Mouse (Mus musculus) adrenal gland (tissue): ENCODE measurements around the gene Eddm3b.
"Not testable (repeated sequence)": the region's sequence is repeated elsewhere in the genome, so short reads cannot be mapped to it uniquely, and the experiment has no call there.

Source experiments
- intact Hi-C: fragments of 180-260 bp; cut with DNase I; formaldehyde crosslinking; loops from one replicate; pipeline ENCODE4 v1.15.1; 2025

The Eddm3b gene

DNA sequence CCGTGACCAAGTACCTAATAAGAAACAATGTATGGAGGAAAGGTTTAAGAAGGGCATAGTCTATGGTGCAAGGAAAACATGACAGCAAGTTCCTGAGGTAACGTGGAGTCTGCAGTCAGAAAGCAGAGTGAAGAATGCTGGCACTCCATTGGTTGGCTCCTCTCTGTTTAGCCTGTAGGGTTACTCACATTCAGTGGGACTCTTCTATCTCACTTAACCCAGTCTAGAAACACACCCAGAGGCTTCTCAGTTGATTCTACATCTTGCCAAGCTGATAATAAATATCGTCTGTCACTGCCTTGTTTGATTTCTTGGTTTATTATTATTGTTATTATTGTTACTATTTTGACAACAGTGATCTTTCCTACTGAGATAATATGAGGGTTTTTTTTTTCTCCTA is 28.3 kb downstream of the Eddm3b start:
- intact Hi-C loops, result no loop called here

DNA sequence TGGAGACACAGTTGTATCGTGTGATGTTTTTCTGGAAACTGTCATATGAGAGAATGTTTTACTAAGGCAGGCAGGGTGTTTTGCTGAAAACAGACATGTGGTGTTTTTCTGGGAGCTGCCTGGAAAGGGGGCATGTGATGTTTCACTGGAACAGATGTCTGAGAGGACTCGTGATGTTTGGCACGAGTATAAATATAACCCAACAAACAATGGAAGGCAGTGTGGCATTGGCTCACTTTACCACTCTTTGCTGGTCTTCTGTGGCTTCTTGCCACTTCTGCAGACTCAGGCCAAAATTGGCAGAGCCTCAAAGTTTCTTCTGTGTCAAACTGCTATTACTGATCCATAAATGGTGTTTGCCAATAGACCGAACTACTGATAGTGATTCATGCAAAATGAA is 29.1 kb downstream of the Eddm3b start:
- intact Hi-C loops, result no loop called here

DNA sequence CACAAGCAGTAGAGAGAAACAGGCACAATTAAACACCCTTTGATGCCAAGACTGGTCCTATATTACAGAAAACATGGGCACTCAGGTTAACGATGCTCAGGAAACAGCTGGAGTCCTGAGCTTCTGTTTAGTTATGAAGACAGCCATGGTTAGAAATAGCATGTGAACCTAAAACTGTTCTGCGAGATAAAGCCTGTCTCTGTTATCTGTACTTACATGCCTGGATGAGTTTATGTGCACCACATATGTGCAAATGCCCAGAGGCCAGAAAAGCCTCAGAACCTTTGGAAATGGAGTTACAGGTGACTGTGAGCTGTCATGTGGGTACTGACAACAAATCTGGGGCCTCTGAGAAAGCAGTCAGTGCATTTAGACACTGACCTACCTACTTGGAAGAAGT is 29.7 kb downstream of the Eddm3b start:
- intact Hi-C loops, result no loop called here

DNA sequence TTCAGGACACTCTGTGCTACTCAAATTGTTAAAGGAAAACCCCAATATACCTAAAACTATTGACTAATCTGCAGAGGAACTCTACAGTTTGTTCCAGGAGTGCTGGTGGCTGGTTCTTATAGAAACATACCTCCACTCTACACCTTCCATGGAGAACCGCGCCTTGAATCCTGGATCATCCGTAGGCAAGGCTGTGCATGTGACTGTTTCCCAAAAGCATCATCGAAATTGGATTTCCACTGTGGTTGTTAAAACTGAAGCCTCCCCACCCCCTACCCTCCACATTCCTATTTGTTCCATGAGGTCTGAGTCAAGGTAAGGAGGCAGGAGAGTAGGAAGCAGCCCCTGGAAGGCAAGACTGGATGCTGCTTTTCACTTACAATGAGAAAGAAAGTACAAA is 30.2 kb downstream of the Eddm3b start:
- intact Hi-C loops, result no loop called here

DNA sequence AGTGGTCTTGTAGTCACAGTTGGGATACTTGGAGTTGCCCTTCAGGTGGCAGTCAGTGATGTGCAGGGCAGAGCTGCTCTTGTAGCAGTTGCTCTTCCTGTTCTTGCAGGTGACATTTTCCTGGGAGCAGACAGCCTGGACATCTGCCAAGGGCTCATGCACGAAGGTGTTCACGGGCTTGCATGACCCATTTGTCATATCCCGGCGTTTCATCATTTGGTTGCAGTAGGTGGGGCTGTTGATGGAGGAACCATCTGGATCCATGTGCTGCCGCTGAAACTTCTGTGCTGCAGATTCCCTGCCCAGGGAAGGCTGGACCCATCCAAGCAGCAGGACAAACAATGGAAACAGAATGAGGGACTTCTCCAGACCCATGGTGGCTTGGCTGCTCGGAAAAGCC is 31.3 kb downstream of the Eddm3b start:
- intact Hi-C loops, result no loop called here

DNA sequence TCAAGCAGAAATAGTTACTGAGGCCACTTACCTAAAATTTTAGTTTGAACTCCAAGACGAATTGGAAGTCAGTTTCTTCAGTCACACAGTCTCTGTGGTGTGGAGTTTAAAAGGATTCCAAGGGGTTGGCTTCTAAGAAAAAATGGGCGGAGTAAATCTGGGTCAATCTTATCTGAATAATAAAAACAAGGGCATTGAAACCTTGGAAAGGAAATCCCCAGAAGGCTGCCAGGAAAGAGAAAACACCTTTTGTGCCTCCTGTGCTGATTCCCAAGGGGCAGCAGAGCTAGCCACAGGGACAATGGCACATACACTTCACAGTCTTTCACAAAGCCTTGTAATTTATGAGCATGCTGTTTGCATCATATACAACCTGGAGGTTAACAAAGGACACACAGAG is 32.5 kb downstream of the Eddm3b start, which contains the start of gene Rnase1:
TSS of gene Rnase1 (minus strand) at position 101 of the 400 bp plus-strand sequence.
- intact Hi-C loops, result no loop called here

DNA sequence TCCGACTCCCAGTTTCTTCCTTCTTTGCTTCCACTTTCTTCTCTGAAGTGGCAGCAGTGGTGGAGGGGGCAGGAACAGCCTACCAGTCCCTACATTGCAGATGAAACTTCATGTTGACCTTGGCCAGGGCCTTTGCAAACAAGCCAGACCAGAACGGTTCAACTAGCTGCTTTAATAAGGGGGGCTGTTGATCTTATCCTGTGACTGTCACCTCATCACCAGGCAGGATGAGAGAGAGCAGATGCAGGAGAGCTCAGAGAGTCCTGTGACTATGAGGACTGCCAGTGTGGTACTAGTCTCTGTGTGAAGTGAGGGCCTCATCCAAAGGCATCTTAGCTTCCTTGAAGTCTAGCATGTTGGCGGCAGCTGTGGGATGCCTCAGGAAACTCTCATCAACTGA is 33.8 kb downstream of the Eddm3b start:
- intact Hi-C loops, result no loop called here

DNA sequence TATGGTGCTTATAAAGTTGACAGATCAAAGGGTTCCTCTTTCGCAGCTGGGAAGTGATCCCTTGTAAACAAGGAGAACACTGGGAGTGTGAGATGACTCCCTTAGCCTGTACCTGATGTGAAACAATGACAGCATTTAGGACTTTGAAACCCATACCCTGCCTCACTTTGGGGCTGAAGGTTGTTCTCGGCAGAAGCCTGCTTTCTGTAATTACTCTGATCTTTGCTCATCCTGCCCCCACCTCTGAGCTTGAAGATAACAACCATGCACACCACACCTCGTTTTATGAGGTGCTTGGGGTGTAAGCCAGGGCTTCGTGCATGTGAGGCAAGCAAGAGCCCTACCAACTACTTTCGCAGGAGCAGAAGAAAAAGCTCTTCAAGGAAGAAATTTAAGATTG is 34.9 kb downstream of the Eddm3b start:
- intact Hi-C loops, result no loop called here

DNA sequence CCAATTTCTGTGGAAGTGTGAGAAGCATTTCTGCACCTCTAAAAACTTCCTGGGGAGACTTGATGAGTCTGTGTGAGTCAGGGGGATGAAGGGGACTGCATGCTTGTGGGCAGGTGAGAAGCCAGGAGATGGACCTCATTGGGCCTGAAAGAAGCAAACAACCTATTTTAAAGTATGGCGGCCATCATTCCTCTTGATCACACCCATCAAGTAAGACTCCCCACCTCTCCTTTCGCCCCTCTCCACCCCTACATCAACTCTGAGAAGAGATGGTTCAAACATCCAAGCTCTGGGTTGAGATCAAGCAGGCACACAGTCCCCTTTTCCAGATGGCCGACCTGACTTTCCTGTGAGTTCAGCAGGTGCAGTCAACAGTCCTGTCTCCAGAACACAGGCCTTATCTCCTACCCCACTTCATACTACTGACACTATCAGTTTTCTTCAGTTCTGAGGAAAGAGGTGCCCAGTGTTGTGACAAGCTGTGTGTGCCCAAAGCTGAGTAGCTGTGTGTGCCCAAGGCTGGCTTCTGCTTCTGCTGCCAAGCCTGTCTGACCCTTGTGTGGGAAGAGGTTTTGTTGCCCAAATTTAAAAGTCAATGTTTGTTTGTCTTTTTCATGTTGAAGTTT is 36.1 kb downstream of the Eddm3b start:
- intact Hi-C loops, result no loop called here

DNA sequence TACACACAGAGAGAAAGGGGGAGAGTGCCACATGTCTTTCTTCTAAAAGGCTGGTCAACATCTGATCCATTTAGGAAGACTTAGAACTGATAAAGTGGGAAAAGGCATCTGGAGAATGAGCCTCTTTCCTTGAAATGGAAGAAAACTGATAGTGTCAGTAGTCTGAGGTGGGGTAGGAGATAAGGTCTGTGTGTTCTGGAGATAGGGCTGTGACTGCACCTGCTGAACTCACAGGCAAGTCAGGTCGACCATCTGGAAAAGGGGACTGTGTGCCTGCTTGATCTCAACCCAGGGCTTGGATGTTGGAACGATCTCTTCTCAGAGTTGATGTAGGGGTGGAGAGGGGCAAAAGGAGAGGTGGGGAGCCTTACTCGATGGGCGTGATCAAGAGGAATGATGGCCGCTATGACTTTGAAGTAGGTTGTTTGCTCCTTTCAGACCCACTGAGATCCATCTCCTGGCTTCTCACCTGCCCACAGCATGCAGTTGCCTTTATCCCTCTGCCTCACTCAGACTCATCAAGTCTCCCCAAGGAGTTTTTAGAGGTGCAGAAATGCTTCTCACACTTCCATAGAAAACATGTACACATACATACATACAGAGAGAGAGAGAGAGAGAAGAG is 38.1 kb downstream of the Eddm3b start:
- intact Hi-C loops, result no loop called here

DNA sequence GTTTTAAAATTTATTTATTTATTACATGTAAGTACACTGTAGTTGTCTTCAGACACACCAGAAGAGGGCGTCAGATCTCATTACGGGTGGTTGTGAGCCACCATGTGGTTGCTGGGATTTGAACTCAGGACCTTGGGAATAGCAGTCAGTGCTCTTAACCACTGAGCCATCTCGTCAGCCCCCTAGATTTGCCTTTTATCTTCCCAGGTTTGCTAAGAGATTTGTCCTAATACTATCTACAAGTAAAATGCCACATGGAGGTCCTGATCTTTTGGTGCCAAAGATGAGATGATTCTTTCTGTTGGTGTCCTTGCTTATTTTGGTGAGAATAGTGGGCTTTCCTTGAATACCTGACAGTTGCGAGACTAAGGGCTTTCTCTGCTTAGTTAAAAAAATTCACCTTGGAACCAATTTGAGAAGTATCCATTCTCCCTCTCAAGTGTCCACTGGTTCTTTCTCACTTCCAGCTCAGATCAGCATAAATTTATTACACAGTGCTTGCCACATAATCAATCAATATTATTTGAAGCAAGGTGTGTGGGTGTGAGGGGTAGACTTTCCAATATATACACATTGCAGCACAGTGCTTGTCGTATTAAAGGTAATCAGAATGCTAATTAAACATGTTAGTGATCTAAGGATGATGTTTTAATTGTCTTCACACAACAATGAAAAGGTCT is 42.0 kb downstream of the Eddm3b start:
- intact Hi-C loops, result no loop called here

DNA sequence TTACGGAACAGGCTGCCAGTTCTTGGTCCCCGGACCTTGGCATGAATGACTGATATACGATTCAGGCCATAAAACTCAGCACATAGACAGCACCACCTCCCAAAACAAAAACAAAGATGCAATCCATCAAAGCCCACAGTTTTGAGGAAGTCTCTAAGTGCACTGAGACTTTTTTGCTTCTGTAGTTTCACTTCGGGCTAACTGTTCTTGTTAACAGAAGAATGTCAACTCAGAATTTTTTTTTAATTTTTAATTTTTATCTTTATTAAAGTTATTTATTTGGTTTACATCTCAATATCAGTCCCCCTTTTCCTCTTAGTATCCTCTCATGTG is 42.5 kb downstream of the Eddm3b start:
- intact Hi-C loops, result no loop called here

DNA sequence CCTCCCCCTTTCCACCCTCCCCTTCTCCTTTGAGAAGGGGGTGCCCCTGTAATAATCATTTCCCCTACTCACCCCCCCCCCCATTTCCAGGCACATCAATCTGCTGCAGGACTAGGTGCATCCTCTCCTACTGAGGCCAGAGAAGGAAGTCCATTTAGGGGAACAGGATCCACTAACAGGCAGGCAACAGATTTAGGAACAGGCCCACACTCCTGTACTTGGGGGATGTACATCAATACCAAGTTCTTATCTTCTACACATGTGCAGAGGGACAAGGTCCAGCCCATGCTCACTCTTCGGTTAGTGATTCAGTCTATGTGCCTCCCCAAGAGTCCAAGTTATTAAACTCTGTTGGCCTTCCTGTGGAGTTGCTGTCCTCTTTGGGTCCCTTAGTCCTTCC is 42.8 kb downstream of the Eddm3b start:
- intact Hi-C loops, result no loop called here

DNA sequence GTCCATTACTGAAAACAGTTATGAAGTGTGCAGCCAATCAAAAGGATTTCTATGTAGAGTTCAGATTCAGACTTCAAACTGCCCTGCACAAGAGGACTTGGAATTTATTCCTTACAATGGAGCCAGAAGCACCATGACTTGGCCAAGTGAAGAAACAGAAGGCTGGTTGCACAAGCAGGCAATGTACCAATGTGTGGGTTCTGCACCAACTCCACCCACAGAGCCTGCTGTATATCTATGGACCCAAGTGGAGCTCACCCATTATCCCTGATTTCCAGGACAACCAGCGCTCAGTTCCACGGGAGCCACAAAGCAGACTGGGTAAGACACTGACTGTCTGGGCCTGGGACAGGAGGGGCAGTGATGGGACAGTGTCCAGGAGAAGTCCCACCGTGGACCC is 47.8 kb downstream of the Eddm3b start, which contains the start of gene Rnase2b:
TSS of gene Rnase2b (plus strand) at position 285 of the 400 bp plus-strand sequence.
- intact Hi-C loops, result not testable (repeated sequence)

DNA sequence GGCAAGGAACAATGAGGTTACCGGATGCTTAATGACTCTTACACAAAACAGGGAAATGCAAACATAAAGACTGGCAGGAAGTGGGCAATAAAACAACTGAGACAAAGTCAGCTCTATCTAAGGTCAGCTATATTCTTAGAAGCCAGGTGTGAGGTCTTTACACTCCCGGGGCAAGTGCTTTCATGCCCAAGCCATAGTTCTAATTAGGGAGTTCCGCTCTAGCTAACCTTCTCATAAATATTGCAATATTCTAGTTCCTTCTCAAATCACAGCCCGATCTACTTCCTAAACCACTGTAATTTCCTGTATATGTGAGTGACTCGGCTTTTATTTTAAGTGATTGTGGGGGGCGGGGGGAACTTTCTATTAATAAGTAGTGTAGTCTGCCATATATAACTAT is 49.1 kb downstream of the Eddm3b start:
- intact Hi-C loops, result not testable (repeated sequence)

DNA sequence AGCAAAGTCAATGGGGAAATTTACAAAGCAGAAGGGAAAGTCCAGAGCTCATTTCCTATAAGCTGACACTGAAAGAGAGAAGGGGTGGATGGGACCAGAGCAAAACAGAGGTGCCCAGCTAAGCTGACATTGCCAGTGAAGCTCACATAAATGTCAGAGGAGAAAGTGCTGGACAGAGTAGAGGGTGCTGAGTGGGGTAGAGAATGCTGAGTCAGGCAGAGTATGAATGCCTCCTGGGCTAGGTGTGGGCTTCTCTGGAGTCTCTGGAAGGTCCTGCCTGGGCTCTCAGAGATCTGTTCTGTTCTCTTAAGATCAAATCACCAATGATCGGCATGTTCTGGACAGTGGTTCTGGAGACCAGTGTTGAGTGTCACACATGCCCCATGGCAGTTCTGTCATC is 51.2 kb downstream of the Eddm3b start:
- intact Hi-C loops, result no loop called here

DNA sequence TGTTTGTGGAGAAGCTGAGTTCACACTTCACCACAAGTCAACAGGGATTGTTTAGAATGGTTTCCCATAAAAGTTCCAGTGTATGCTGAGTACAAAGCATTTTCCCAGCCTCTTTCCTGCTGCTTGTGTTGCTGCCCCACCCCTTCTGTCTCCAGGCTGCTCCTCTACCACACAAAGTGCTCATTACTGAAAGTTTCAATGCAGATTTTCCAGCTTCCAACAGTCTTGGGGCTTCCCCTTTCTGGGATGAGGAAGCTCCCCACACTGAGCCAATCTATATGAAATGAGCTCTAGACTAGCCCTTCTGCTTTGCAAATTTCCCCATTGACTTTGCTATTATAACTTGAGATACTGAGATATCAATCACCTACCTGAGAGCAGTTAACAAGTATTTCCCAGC is 51.8 kb downstream of the Eddm3b start:
- intact Hi-C loops, result no loop called here
